Mouse (Mus musculus) T-helper 1 cell (primary cell): Measurements from ENCODE around the gene Tspan14.

ENCODE experiments used
- in situ Hi-C: fragments of 300-600 bp; cut with MboI, MseI; formaldehyde crosslinking; loops from one replicate; pipeline ENCODE4 v1.15.1; 2025; ENCODE audit warnings: high pct_unique_total_duplicates

The Tspan14 gene

GRCm38 (mm10) chr14:40975127-40975721 is 8.6 kb upstream of the Tspan14 start:
- in situ Hi-C loops: loop anchor here (5.0 kb wide), 1 partner anchor 52 kb away; no protein-coding TSS in a partner anchor

- in situ Hi-C loops: no loop called here
These were observed 1.4 kb upstream of the Tspan14 start for GRCm38 (mm10) chr14:40968051-40968450.

GRCm38 (mm10) chr14:40967598-40967900 is 942 bp upstream of the Tspan14 start:
- in situ Hi-C loops: no loop called here

- in situ Hi-C loops: no loop called here
These were observed 423 bp upstream of the Tspan14 start for GRCm38 (mm10) chr14:40966862-40967597.

GRCm38 (mm10) chr14:40965507-40966356 is 875 bp downstream of the Tspan14 start:
- in situ Hi-C loops: no loop called here

GRCm38 (mm10) chr14:40964881-40965280 is 1.7 kb downstream of the Tspan14 start:
- in situ Hi-C loops: no loop called here

- in situ Hi-C loops: no loop called here
These were observed 2.4 kb downstream of the Tspan14 start for GRCm38 (mm10) chr14:40964214-40964610.

- in situ Hi-C loops: no loop called here
These were observed 3.0 kb downstream of the Tspan14 start for GRCm38 (mm10) chr14:40963501-40964213.

- in situ Hi-C loops: no loop called here
These were observed 4.0 kb downstream of the Tspan14 start for GRCm38 (mm10) chr14:40962365-40963290.

GRCm38 (mm10) chr14:40960237-40960636 is 6.4 kb downstream of the Tspan14 start:
- in situ Hi-C loops: no loop called here

- in situ Hi-C loops: no loop called here
These were observed 7.0 kb downstream of the Tspan14 start for GRCm38 (mm10) chr14:40959586-40959985.

- in situ Hi-C loops: no loop called here
These were observed 7.6 kb downstream of the Tspan14 start for GRCm38 (mm10) chr14:40958986-40959381.

- in situ Hi-C loops: no loop called here
These were observed 8.3 kb downstream of the Tspan14 start for GRCm38 (mm10) chr14:40958083-40958985.

- in situ Hi-C loops: no loop called here
These were observed 9.0 kb downstream of the Tspan14 start for GRCm38 (mm10) chr14:40957607-40958006.

- in situ Hi-C loops: no loop called here
These were observed 10.1 kb downstream of the Tspan14 start for GRCm38 (mm10) chr14:40956252-40957146.

GRCm38 (mm10) chr14:40955596-40956251 is 10.9 kb downstream of the Tspan14 start:
- in situ Hi-C loops: no loop called here

GRCm38 (mm10) chr14:40955146-40955545 is 11.5 kb downstream of the Tspan14 start:
- in situ Hi-C loops: no loop called here

- in situ Hi-C loops: no loop called here
These were observed 13.2 kb downstream of the Tspan14 start for GRCm38 (mm10) chr14:40953381-40953780.
